Mouse (Mus musculus) mesoderm, embryonic 11.5 days (tissue): Measurements from ENCODE around the gene Car2.

Experiments
- DNase-seq: peaks from one replicate; pipeline ENCODE4 v3.0.0-alpha.2; 2012; ENCODE audit warnings: low read depth, low spot score

The Car2 gene

DNA sequence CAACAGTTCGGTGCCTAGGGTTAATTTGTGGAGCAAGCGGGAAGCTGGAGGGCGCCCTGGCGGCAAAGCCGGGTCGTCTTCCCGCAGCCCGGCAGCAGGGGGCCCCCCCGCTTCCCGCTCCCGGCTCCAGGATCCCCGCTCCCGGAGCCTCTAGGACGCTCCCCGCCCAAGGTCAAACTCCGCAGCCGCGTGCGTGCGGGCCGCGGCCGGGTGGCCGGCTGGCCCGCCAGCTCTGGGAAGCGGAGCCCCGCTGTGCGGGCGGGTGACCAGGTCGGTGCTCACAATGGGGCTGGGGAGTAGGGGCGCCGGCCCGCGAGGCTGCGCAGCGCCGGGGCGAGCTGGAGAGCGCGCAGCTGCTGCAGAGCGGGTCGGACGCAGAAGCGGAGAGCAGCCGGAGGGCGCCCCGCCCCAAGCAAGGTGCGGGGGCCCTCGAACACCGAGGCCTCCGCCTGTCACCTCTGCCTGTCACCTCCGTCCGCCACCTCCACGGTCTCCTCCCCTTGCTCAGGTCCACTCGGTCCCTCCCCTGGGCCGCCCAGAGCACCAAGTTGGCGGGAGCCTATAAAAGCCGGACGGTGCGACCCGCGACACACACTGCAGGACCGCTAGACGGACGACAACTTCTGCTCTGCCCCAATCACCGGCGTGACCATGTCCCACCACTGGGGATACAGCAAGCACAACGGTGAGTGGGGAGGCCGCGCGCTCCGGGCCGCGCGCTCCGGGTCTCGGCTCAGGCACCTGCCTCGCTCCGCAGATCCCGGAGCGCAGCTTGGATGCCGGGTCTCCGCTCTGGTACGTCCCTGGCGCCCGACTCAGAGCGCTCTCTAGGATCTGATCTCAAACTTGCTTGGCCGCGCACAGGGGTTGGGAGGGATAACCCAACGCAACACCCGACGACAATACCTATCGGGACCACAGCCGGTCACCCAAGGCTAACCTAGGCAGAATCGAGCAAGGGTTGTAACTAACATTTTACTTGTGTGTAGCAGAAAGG, at the start of gene Car2:
Gene Car2 (plus strand): TSS at position 172 of the 997 bp plus-strand sequence.
- peak; percentile 70 for DNase-seq

- DNase-seq = no peak
Measured at GRCm38 (mm10) chr3:14838936-14839335, 47.1 kb upstream of the Car2 start.

DNA sequence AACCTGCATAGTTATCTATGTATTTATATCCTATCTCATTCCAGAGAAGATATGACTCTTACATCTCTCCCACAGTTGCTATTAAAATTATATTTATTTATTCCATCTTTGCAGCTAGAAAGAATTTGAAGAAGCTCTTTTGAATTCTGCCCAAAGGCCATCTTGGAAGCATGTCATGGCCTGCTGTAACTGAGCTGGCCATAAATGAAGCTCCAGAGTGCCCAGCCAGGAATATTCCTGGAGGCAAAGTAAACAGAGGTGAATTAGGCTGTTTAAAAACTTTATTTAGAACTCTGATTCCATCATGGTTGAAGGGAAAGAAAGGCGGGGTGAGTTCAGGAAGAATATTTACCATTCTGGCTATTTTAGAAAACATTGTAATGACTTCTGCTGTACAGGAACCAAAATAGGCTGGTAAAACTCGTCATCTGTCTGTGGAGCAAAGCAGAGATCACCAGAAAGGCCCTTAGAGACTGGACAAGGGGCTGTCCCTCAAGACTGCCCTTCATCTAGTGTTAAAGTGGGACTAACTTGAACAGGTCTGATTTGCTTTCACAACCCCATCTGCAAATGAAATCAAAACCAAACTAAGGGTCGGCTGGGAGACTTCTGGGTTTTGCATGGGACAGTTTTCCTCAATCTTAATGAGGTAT, 46.5 kb upstream of the Car2 start:
- no peak for DNase-seq

DNA sequence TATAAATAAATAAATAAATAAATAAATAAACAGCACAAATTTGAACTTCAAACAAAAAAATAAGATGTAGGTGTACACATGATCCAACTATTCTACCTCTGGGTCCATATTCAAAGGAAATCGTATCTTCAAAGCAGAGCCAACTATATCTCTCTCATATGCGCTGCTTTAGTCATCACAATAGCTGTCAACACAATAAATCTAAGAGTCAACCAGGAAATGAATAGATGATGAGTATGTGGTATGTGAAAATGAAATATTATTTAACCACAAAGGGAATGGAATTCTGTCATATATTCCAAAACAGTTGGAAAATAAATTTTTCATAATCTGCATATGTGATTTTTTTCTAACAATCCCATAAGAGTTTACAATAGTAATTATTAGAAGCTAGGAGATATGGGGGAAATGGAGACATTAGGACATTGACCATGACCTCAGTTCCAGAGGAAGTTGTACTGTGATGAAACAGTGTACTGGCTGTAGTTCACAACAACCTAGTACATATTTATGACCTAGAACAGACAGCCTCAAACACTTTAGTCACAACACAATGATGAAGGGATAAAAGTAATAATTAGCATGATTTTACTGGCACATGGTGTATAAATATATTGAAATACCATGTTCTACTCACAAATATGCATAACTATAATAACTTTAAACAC, 37.4 kb upstream of the Car2 start:
- no peak for DNase-seq

GRCm38 (mm10) chr3:14853966-14854365, 32.1 kb upstream of the Car2 start:
- DNase-seq = no peak

DNA sequence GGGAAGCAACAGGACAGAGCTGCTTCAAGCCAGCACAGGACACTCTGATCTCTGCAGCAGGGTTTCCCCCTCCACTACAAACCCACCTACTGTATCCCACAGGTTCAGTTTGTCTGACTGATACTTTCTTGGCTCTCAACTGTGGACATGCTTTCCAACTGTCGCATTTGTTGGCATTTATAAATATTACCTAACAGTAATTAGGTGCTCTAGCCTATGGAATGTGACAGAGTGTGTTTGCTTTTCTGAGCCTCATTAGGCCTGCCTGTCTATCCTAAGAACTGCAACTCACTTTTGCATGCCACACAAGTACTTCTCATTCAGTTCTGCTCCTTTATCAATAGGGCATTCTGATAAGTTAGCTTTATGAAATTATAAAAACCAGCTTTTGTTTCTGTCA, 31.6 kb upstream of the Car2 start:
- no peak for DNase-seq

GRCm38 (mm10) chr3:14857874-14858273, 28.2 kb upstream of the Car2 start:
- no peak for DNase-seq

DNA sequence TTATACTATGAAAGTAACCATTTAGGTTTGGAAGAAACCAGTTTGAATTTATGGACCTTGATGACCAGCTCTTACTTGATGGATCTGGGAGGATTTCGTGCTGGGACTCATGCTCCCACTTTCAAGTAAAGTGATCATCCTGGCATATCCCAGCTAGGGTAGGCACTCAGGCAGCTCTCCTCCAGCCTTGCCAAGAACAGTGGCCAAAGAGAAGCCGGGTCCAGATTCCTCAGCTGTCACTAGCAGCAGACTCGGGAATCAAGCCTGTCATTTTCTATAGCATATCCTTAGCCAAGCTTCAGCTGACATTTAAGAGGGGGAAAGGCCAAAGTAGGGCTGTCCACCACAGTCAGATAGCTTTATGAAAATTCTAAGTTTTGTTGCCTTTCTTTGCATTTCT, 25.8 kb upstream of the Car2 start:
- no peak for DNase-seq

DNA sequence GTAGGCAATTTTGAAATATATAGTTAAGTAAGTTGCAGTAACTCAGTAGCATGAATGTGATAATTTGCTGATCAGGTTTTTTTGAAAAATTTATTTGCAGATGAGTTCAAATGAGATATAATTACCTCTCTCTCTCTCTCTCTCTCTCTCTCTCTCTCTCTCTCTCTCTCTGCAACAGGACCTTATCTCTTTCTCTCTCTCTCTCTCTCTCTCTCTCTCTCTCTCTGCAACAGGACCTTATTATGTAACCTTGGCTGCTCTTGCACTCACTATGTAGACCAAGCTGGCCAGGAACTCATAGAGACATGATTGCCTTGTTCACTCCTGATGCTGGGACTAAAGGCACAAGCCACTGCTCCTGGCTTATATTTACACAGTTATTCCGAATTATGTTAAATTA, 24.9 kb upstream of the Car2 start:
- DNase-seq = no peak

DNA sequence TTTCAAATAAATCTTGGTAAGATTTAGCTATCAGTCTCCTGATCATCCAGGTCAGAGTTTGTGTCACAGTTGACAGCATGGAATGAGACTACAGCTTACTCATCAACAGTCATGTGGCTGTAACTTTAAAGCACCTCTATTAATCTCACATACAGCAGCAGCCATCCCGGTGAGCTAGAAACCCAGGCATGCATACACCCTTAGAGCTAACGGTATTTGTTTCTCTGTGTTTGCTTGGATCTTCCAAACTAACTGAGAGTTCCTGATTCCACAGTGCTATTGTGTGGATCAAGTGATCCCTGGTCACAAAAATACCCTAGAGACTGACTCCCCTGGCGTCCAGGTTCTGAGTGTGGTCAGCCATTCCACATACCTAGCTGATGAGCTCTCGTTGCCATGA, 24.3 kb upstream of the Car2 start:
- no peak for DNase-seq

GRCm38 (mm10) chr3:14862654-14863021, 23.4 kb upstream of the Car2 start:
- peak; percentile 31 for DNase-seq

GRCm38 (mm10) chr3:14863022-14863711, 22.9 kb upstream of the Car2 start, which contains the start of gene Car3:
Gene Car3 (plus strand): TSS chr3:14863512.
- peak; percentile 67 for DNase-seq

DNA sequence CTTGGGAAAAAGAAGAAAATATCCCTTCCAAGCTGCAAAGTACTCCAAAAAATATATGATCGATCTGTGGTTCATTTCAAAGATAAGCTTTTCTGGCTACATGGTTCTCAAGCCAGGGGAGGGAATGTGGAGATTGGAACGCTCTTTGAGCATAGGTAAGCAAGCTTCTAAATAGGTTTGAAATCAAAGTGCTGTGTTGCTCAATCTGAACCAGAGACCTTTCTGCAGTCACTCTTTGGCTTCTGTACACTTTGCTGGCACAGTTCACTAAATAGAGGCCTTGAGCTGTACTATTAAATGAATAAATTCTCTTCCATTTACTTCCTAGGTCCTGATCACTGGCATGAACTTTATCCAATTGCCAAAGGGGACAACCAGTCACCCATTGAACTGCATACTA, 22.2 kb upstream of the Car2 start:
- DNase-seq = no peak

DNA sequence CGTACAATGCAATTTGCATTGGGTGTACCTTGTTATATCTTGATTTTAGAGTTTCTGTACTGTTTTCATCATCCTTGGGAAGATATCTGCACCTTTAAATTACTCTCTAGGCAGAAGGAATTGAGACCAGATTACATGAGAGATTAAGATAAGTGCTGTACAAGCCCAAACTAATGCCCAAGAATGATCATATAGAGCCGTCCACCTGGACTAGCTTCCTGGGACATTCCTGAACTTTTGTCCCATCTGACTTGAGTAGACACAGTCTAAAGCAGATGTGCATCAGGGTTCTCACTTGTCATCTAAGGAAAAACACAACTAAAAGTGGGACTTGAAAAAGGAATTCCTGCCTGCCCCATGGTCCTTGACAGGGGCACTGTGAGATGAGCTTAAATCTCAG, 20.1 kb upstream of the Car2 start:
- DNase-seq = no peak

DNA sequence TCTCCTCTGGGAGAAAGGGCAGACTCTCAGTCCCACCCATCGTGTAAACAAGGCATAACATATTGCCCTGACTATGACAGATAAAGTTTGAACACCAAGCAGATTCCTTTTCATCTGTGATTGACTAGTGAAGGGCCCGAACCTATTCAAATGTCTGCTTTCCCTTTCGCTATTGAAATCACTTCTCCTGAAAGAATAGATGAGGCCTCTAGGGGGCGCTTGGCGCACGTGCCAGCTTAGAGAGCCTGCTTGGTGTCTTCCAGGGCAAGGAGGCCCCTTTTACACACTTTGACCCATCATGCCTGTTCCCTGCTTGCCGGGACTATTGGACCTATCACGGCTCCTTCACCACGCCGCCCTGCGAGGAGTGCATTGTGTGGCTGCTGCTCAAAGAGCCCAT, 16.3 kb upstream of the Car2 start:
- DNase-seq = peak; percentile 78

DNA sequence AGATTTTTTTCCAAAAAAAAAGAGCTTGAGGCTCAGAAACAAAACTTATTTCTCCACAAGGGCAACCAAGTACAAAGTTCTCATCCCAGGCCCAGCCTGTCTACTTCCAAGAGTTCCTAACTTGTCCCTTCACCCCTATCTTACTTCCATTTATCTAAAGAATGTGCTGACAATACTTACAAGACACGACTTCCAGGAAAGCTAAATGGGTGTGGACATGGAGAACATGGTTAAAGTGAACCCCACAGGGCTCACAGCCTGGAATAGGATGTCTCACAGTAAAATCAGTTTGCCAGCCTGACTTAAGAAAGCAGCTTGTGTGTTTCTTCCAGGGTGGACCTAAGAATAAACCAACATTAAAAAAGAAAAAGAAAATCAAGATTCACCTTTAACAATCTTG, 15.5 kb upstream of the Car2 start:
- DNase-seq = no peak

GRCm38 (mm10) chr3:14871386-14871785, 14.7 kb upstream of the Car2 start:
- DNase-seq = no peak

GRCm38 (mm10) chr3:14874402-14875040, 11.6 kb upstream of the Car2 start:
- peak; percentile 43 for DNase-seq

GRCm38 (mm10) chr3:14876325-14876918, 9.7 kb upstream of the Car2 start:
- DNase-seq = no peak

- no peak for DNase-seq
Measured at GRCm38 (mm10) chr3:14877251-14877909, 8.7 kb upstream of the Car2 start.
